Mouse (Mus musculus) lung, embryonic 16.5 days (tissue): Measurements from ENCODE around the gene C1qtnf6. TPM values are rescaled to one million over a fixed set of nuclear protein-coding genes. Genes with fewer than 3 reads are reported as not detected.

ENCODE experiments used
- ATAC-seq: fragments of 200-750 bp; cut with Nextera tagmentation; 2 replicates; pipeline ENCODE4 v1.8.0; 2017; ENCODE audit warnings: low read depth, mild to moderate bottlenecking, moderate library complexity
- H3K27ac ChIP-seq: fragments of 300-500 bp; sonication (generic); 2 replicates; pipeline ENCODE4 v1.5.1; 2014; ENCODE audit warnings: mild to moderate bottlenecking, control low read depth, low read length
- H3K27me3 ChIP-seq: fragments of 300-500 bp; sonication (generic); 2 replicates; pipeline ENCODE4 v1.6.1; 2014; ENCODE audit warnings: low read depth, low read length, mixed read lengths; ENCODE audit not compliant: control insufficient read depth, insufficient read depth
- H3K36me3 ChIP-seq: fragments of 300-500 bp; sonication (generic); 2 replicates; pipeline ENCODE4 v1.6.1; 2014; ENCODE audit warnings: low read length; ENCODE audit not compliant: control insufficient read depth, insufficient read depth
- H3K4me1 ChIP-seq: fragments of 300-500 bp; sonication (generic); replicated peaks from 2 replicates; pipeline ENCODE4 v1.6.1; 2014; ENCODE audit warnings: low read length, mixed read lengths; ENCODE audit not compliant: control insufficient read depth, insufficient read depth
- H3K4me2 ChIP-seq: fragments of 300-500 bp; sonication (generic); 2 replicates; pipeline ENCODE4 v1.6.1; 2014; ENCODE audit warnings: low read depth, low read length, control low read depth
- H3K4me3 ChIP-seq: fragments of 300-500 bp; sonication (generic); 2 replicates; pipeline ENCODE4 v1.5.1; 2014; ENCODE audit warnings: mild to moderate bottlenecking, low read length, control low read depth
- H3K9ac ChIP-seq: fragments of 300-500 bp; sonication (generic); 2 replicates; pipeline ENCODE4 v1.6.1; 2014; ENCODE audit warnings: low read length, control low read depth
- H3K9me3 ChIP-seq: fragments of 300-500 bp; sonication (generic); 2 replicates; pipeline ENCODE4 v1.6.1; 2016; ENCODE audit warnings: low read length; ENCODE audit not compliant: control insufficient read depth
- WGBS: fragments of 180-500 bp; shearing (Covaris S2); extraction: QIAGEN DNeasy Blood & Tissue Kit; methylation state at CpG from one replicate; pipeline ENCODE4 v1.1.7; 2014; 5-methylcytosine and 5-hydroxymethylcytosine counted together
- polyA plus RNA-seq: library from polyadenylated mRNA; unstranded; fragments of >200 nt; fragmentation: Nextera tagmentation; extraction: Ambion mirVana; gene quantifications from 2 replicates; pipeline ENCODE4 v1.2.1, GENCODE M21; 2015

C1qtnf6 gene
- polyA plus RNA-seq, 1 experiment from 2014 or later: 39.5 TPM

DNA sequence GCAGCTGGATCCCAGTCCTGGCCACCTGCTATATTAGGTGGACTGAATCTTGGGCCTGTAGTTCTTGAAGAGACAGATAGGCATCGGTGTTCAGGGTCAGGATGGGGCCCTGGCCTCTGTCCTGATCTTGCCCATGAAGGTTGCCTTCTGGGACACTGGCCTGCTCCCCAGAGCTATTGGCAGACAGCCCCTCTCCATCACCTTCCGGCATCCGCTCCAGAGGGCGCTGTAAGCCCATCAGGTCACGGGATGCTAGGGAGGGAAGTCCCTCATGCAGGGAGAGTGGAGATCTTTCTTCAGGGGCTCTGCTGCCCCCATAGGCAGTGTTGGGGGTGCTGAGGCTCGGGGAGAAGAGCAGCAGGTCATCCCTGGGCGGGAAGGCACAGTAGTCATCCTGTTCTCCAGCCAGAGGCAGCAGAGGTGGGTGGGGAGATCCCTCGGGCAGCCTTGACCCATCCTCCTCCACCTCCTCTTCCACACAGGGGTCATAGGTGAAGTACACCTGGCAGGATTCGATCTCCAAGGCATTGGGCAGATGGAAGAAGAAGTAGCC is 49.7 kb downstream of the C1qtnf6 start:
- Histone ChIP-seq H3K4me3 (no peak overlapping the region), H3K9me3 (no peaks in the 10 kb centered on the region), H3K4me2 (no peak overlapping the region), H3K9ac (no peak overlapping the region), H3K36me3 (no peaks in the 10 kb centered on the region), H3K27ac (no peak overlapping the region), H3K27me3 (no peaks in the 10 kb centered on the region), H3K4me1 (no peaks in the 10 kb centered on the region)
- 40% methylated on average over 9 of the region's 9 CpGs for WGBS
- no peak for ATAC-seq

DNA sequence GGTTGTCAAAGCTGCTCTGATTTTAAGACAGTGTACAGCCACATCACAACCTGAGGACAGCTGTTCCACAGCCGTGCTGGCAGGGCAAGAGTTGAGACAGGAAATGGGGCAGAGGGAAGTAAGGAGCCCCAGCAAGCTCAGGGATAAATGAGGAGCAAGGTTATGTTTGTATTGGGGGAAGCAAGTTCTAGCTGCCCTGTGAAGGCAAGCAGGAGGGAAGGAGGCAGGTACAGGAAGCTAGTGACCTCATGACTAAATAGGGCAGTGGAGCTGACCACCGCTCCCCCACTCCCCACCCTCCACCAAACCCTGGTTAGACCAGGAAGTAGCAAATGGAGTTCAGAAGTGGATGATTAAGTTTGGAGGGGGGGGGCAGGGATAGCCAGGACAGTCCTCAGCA is 50.2 kb downstream of the C1qtnf6 start:
- Histone ChIP-seq H3K9me3 (no peaks in the 10 kb centered on the region), H3K36me3 (no peaks in the 10 kb centered on the region), H3K4me2 (no peak overlapping the region), H3K27ac (no peak overlapping the region), H3K4me1 (no peaks in the 10 kb centered on the region), H3K9ac (no peak overlapping the region), H3K27me3 (no peaks in the 10 kb centered on the region), H3K4me3 (no peak overlapping the region)
- ATAC-seq: no peak
- 27% methylated on average over 2 of the region's 2 CpGs for WGBS

DNA sequence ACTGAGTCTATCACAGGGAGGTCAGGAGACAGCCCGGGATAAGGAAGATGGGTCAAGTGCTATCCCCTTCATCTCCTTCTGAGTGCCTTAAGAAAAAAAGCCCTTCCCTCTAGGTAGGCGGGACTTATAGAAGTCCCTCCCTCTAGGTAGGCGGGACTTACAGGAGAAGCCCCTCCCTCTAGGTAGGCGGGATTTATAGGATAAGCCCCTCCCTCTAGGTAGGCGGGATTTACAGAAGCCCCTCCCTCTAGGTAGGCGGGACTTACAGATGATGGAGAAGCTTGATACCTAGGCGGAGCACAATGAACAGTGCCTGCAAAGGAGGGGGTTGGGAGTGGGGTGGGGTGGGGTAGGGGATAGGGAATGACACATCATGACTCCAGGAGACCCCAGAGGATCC is 51.1 kb downstream of the C1qtnf6 start:
- no peaks in the 10 kb centered on the region; the same call in 1 of the 2 replicates for H3K4me1 ChIP-seq
- H3K36me3 ChIP-seq: no peaks in the 10 kb centered on the region
- no peak overlapping the region for H3K27ac ChIP-seq
- H3K9ac ChIP-seq: no peak overlapping the region
- no peak overlapping the region for H3K4me2 ChIP-seq
- H3K27me3 ChIP-seq: no peaks in the 10 kb centered on the region
- no peak overlapping the region for H3K4me3 ChIP-seq
- no peak for ATAC-seq
- H3K9me3 ChIP-seq: no peaks in the 10 kb centered on the region
- WGBS: 68% methylated on average over 7 of the region's 7 CpGs

DNA sequence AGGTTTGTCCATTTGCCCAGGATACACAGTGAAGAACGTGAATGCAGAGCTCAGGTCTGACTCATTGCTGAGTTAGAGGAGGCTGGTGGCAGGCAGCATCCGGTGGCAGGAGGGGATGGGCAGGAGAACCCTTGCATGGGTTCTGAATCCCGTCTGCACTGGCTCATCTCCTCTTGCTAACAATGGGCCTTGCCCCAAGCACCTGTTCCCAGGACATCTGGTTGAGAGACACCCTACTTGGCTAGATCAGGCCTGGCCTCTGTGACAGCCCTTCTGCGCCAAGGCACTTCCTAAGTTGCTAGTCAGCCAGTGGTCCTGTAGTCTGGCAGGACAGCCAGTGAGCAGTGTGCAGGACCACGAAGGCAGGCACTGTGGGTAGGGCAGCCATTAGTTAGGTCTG is 51.7 kb downstream of the C1qtnf6 start:
- Histone ChIP-seq H3K27ac (no peak overlapping the region), H3K36me3 (no peaks in the 10 kb centered on the region), H3K4me1 (no peaks in the 10 kb centered on the region; the same call in 1 of the 2 replicates), H3K9ac (no peak overlapping the region), H3K27me3 (no peaks in the 10 kb centered on the region), H3K4me2 (no peak overlapping the region), H3K4me3 (no peak overlapping the region), H3K9me3 (no peaks in the 10 kb centered on the region)
- no peak for ATAC-seq
- WGBS: 65% methylated on average over 5 of the region's 5 CpGs

DNA sequence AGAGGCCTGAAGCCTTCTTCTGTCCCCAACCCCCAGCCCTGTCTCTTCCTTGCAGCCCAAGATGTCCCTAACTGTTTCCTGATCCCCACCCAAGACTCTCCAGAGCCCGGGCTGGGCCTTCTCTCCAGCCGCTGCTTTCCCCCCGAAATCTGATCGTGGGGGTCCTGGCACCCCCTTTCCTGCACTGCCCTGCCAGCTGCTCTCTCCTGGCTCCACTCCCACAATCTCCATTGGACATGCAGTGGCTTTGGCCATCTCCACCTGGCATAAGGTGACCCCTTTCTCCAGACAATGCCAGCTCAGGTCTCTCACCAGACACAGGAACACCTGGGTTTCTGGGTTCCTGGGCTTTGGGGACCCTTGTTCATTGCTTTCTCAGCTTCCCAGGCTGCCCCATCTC is 53.1 kb downstream of the C1qtnf6 start:
- Histone ChIP-seq H3K27ac (no peak overlapping the region), H3K4me1 (no peaks in the 10 kb centered on the region; the same call in 1 of the 2 replicates), H3K4me3 (no peak overlapping the region), H3K4me2 (no peak overlapping the region), H3K27me3 (no peaks in the 10 kb centered on the region), H3K9ac (no peak overlapping the region), H3K36me3 (no peaks in the 10 kb centered on the region), H3K9me3 (no peaks in the 10 kb centered on the region)
- WGBS: 78% methylated on average over 4 of the region's 4 CpGs
- ATAC-seq: no peak

DNA sequence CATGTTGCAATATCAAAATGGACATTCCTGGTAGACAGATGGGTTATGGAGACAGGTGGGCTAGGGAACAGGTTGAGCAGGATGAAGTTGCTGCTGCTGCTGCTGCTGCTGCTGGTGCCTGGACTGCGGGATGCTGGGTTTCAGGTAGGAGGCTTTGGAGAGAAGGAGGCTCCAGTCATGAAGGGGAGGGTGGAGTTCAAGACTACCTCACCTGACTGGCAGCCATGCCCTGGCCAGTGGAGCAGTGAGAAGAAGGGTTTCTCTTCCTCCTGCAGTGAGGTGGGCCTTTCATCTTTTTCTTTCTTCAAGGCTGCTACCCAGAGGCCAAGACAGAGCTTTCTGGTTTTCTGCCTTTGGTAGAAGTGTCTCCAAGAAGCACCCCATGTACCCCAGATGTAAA is 54.3 kb downstream of the C1qtnf6 start:
- no peaks in the 10 kb centered on the region; the same call in 1 of the 2 replicates for H3K4me1 ChIP-seq
- ATAC-seq: no peak
- H3K4me3 ChIP-seq: no peak overlapping the region
- no peaks in the 10 kb centered on the region for H3K36me3 ChIP-seq
- no peaks in the 10 kb centered on the region for H3K27me3 ChIP-seq
- WGBS: 87% methylated on average over 1 of the region's 1 CpGs
- no peak overlapping the region for H3K9ac ChIP-seq
- no peaks in the 10 kb centered on the region for H3K9me3 ChIP-seq
- H3K27ac ChIP-seq: no peak overlapping the region
- H3K4me2 ChIP-seq: no peak overlapping the region

DNA sequence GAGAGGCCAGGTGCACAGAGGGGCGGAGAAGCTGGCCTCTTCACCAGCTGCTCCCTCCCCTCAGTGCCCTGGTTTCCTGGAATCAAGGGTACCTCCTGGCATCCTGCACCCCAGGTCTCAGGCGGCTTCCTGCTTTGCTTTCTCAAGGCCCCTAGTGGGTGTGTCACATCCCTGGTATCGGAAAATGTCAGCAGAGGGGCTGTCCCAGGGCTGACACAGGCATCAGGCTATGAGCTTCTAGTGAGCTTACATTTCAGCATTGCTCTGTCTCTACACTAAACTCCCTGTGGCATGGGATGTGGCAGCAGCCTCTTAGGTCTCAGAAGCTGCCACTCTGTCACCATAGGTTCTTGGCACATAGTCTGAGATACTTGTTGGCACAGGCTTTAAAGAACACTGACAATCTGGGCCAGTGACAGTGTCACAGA is 55.6 kb downstream of the C1qtnf6 start:
- no peak for ATAC-seq
- Histone ChIP-seq H3K27ac (no peak overlapping the region), H3K9me3 (no peaks in the 10 kb centered on the region), H3K9ac (no peak overlapping the region), H3K4me3 (no peak overlapping the region), H3K4me2 (no peak overlapping the region), H3K4me1 (no peaks in the 10 kb centered on the region; the same call in 1 of the 2 replicates), H3K27me3 (no peaks in the 10 kb centered on the region), H3K36me3 (no peaks in the 10 kb centered on the region)
- 31% methylated on average over 3 of the region's 3 CpGs for WGBS

DNA sequence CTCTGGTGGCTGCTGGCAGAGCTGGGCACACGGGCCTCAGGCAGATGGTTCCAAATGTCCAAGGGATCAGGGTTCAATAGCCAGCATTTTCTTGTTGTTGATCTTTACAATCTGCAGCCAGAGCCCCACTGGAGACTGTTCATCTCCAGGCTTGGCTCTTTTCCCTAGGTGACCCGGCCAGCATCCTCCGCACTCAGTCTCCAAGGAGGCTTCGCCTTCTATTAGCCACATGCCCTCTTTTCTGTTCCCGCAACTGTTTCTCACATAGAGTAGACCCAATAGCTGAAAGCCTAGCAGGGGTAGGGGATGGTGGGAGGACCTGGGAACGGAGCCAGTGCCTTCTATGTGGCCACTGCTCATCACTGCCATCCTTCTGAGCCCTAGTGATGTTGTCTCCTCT is 57.8 kb downstream of the C1qtnf6 start:
- Histone ChIP-seq H3K4me1 (no peaks in the 10 kb centered on the region; the same call in 1 of the 2 replicates), H3K4me2 (no peak overlapping the region), H3K27ac (no peak overlapping the region), H3K27me3 (no peaks in the 10 kb centered on the region), H3K36me3 (no peaks in the 10 kb centered on the region), H3K9ac (no peak overlapping the region), H3K4me3 (no peak overlapping the region), H3K9me3 (no peaks in the 10 kb centered on the region)
- 78% methylated on average over 6 of the region's 6 CpGs for WGBS
- no peak for ATAC-seq
